Mouse (Mus musculus): Measurements from ENCODE around the gene Tecpr1.

Tecpr1 gene

DNA sequence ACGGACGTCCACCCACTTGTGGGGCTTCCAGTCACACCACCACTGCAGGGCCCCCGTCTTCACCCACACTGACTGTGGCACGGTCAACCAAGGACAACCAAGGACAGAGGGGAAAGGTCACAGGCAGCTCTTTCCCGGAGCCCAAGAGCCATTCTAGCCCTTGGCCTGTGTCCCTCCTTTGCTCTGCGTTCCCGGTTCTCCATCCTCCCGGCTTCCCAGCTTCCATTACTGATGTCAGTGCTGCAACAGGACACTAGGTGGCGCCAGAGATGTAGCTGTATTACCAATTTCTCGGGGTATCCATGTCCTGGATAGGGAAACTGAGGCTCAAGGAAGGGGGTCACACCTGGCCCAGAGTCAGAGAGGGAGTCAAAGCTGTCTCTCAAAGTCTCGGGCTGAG is 15.9 kb downstream of the Tecpr1 start:
- DNase-seq = peak; percentile 47

DNA sequence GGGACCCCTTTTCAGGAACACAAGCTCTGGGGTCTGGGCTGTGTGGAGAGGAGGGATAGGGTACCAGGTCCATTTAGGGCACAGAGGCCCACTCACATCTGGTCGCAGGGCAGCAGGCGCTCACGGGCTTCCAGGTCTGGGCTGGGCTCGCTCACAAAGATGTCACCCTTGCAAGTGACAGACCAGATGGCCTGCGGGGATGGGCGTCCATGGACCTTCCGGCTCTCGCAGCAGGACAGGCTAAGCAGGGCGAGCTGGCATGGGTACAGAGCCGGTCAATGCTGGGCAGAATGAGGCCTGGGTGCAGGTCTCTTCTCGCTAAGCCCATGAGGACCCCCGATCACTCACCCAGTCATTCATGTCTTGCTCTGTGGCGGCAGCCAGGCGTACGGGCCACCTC is 17.3 kb downstream of the Tecpr1 start:
- no peak for DNase-seq

DNA sequence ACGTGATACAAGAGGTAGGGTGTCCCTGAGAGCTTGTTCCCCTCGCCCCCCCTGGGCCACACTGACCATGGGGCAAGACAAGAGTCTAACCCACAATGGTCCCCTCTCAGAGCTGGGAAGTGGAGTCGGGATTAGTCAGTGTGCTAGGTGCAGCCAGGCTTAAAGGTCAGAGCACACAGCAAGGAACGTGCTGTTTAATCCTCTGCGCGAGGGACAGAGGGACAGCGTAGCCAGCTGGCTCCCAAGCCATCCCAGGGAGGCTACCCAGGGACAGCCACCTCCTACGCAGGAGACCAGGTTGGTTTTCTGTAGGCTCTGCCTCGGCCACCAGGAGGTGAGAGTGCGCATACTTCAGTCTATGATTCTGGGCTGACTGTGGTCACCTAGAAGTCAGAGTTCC is 18.5 kb downstream of the Tecpr1 start:
- no peak for DNase-seq

DNA sequence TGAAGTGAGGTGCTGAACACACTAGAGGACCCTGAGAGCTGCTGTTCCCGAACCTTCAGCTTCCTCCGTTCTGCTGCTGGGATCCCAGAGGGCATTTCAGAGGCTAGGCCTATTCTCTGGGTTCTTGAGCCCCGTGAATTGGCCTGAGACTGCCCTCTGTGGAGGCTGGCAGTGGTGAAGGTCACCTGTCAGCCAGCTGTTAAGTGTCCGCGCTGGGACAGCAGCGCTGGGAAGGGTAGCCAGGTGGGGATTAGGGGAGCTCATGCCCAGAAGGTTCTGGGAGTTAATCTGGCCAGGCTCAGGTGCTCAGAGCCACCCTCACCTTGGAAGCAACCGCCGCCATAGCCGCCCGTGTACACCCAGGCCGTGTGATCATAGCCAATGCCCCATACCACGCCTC is 19.1 kb downstream of the Tecpr1 start:
- no peak for DNase-seq

DNA sequence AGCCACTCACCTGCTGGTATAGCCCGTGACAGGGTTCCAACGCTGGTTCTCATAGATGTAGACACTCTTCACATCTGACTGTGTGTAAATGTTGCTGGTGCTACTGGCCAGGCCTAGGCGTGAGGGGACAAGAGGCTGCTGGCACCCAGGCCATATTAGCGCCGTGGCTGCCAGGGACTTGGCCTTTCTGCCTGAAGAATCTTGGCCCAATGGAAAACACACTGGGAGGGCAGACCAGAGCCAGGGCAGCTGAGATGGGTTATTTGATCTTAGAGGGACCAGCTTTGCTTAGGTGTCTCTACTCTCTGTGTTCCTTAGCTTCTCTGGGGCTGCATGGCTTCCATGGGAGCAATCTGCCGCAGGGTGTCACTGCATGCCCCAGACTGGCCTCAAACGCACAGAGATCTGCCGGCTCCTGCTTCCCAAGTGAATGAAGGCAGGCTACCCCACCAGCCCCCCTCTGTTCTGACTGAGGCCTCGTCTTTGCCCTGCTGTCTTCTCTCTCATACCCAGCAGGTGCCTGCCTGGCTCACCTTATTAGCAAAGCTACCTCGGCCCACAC is 19.9 kb downstream of the Tecpr1 start:
- no peak for DNase-seq

DNA sequence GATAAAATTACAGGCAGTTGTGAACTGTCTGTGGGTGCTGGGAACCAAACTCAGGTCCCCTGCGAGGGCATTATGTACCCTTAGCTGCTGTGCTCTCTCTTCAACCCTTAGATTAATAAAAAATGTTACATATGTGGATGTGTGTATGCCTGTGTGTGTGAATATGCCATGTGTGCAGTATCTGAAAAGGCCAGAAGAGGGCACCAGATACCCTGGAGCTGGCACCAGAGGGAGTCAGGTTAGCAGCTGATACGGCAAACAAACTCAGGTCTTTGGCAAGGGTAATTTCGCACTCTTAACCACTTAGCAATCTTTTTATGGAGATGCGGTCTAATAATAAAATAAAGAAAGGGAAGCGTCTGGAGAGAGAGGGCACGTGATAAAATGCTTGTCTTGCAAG is 21.0 kb downstream of the Tecpr1 start:
- no peak for DNase-seq

DNA sequence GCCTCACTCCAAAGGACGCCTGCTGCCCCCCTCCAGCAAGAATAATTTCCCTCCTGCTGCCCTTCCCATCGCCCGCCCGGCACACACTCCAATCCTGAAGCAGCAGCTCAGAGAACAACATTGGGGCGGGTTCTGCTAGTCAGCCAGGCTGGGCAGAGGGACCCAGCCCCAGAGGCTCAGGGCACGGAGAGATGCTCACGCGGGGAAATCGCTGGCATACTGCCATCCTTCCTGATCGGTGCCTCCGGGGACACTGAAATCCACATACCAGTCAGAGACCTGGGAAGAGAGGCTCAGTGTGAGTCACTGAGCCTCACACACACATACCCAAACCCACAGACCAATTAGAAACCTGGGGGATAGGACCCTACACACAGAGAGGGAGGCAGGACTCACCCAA is 22.8 kb downstream of the Tecpr1 start:
- DNase-seq = no peak

DNA sequence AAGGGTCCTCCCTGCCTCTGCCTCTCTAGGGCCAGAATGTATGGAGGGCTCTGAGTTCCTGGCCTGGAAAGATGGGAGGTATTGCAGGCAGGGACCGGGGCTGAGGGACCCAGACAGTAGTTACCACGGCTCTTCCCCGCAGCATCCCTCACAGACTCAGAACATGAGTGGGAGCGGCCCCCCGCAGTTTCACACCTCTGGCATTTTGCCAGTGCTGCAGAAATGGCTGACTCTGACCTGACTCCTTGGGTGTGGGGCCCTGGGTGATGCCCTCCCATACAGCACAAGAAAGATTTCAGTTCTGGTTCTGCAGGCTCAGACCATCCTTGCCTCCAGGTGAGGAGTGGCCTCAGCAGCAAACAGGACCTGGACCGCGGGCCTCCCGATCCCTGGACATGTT is 27.8 kb downstream of the Tecpr1 start:
- DNase-seq = no peak

DNA sequence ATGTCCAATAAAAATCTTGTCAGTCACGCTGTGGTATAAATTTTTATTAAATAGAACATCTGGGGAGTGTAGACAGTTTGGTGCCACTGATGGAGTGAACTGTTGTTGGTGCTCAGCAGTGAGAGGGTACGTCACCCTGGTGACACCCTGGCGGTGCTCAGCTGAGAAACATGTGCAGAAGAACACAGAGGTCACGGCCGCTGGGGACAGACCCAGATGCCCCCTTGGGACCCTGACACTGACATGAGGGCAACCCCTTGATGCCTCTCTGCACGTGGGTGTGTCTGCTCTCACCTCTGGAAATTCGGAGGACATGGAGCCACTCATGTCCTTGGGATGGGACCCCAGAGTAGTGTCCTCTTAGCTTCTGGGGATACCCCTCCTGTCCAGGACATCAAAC is 29.0 kb downstream of the Tecpr1 start:
- DNase-seq = no peak

DNA sequence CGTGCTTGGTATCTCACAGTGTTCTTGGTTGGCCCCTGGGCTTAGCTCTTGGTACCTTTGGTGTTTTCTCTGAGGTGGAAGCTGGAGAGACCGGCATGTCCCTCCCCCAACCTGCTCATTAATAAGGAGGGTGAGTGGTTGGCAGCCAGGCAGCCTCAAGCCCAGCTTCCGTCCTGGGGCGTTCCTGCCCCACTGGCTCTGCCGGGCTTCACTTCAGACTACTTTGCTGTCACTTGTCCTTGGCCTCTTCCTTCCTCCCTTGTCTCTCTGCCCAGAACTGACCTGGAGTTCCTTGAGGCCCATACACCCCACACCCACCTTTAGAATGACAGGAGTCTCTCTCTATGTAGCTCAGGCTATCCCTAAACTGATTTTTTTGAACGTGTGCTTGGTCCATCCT is 30.7 kb downstream of the Tecpr1 start:
- DNase-seq = no peak

DNA sequence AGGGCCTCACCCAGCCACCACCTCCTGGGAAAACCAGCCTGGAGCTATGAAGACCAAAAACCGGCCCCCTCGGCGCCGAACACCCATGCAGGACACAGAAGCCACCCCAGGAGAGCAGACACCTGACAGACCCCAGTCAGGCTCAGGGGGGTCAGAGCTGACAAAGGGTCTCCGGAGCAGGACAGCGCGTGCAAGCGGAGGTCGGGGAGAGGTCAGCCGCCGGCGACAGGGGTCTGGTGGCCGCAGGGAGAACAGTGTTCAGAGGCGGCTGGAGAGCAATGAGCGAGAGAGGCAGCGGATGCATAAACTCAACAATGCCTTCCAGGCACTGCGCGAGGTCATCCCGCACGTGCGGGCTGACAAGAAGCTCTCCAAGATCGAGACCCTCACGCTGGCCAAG is 32.4 kb downstream of the Tecpr1 start:
- DNase-seq = no peak

DNA sequence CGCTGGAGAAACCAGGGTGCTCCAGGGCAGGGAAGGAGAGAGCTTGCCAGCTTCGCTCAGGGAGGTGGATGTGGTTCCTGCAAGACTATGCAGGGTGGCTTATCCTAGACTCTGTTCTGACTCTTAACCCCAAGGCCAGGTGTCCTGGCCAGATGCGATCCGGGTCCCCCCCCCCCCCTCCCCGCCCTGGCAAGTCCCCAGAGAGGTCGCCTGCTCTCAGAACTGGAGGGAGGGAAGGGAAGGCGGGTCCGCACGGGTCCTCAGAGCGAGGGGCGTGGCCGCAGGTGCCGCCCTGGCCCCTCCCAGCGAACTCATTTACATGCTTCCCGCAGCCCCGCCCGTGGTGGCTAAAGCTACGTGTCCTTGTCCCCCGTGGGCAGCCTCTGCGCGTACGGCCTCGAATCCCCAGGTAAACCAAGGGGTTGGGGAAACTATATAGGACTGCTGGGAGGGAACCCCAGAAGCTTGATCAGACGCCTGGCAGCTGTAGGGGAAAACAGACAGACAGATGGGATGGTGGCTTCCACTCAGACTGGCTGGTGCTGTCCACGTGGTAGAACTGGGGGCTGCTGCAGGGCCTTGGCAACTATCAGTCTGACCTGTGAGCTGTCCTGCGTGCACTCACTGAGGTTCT is 33.3 kb downstream of the Tecpr1 start, which contains the start of gene Bhlha15:
Bhlha15 (plus strand) TSS at position 337 of the 634 bp plus-strand sequence.
- peak; percentile 82 for DNase-seq

DNA sequence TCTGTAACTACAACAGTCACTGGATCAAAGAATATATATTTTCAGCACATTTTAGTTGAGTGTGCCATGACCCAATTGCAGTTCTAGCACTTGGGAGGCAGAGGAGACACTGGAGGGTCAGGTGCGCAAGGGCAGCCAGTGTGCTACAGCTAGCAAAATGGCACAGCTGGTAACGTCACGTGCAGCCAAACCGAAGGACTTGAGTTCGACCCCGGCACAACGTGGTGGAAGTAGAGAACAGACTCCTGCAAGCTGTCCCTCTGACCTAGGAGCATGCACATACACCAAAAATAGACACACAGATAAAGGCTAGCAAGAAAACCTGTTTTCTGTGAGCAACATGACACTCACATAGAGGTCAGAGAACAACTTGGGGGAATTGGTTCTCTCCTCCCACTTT is 34.1 kb downstream of the Tecpr1 start:
- no peak for DNase-seq

DNA sequence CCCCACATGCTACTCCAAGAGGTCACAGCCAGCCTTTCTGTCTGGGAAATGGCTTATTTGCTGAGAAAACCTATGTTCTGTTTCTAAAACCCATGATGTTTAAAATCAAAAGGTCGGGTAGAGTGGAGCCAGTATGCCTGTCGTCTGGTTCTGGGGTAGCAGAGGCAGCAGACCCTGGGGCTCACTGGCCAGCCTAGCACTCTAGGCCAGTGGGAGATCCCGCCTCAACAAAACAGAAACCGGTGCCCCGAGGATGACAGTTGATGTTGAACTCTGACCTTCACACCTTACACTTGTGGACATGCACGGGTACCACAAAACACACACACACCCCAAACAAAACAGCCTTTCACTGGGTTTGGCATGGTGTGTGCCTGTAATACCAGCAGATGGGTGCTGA is 35.0 kb downstream of the Tecpr1 start:
- no peak for DNase-seq

DNA sequence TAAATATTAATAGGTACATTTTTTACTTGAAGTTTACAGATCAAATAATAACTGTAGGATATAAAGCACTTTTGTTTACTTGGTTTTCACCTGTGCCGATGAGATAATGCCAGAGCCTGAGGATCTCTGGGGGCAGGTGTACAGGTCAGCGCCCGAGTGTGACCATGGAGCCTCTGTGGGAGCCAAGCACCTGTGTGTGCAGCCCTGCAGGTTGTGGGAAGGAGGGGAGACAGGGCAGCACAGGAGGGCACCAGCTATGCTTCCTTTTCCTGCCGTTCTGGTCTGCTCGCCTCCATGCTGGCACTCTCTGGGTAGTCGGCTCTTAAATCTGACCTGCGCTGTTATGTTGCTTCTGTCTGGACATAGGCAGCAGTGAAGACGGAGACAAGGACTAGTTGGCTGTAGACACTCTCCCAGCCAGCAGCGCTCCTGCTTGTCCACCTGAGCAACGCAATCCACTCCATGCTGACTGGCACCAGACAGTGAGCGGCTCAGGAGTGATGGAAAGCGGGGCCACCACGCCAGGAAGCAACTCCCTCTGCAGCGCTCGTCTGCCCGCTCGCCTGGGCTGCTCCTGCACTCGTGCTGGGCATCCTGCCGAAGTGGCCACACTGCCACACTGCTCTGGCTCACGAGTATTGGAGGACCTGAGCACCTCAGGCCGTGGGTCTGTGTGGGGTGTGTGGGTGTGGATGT is 38.9 kb downstream of the Tecpr1 start:
- no peak for DNase-seq

DNA sequence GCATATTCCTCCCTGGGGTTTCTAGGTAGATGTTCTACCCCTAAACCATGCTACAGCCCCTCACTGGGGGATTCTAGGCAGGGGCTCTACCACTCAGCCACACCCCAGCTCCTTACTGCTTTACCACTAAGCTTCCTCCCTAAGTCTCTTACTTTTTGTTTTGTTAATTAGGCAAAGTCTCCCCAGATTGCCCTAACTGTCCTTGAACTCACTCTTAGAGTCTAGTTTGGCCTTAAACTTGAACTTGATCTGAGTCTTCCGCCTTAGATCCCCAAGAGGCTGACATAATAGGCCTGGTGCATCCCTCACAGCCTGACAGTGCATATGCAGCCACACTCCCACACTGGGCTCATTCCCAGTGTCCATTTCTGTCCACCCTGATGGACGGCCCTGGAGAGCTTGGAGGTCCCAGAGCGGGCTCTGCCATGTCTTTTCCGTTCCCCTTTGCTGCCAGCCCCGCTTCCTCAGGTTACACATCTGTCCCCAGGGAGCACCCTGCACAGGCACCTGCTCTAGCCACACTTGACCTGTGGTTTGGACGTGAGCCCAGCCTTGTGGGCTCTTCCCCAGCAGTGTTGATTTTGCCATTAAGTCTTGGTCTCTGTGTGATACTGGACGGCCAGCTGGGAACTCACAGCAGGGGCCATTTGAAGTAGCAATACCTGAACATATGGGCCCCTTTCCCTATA is 39.6 kb downstream of the Tecpr1 start:
- DNase-seq = no peak

DNA sequence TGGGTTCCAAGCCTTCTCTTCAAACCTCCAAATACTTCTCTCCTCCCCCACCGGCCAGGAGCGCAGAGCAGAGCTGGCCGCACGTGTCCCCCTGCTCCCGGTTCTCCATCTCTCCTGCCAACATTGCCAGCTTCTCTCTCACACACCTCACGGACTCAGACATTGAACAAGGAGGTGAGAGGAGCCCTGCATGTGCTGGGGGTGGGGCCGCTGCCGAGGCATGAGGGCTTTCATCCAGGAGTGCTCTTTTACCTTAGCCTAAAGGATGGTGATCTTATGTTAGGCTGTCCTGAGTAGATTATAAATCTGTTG is 40.2 kb downstream of the Tecpr1 start:
- DNase-seq = no peak

DNA sequence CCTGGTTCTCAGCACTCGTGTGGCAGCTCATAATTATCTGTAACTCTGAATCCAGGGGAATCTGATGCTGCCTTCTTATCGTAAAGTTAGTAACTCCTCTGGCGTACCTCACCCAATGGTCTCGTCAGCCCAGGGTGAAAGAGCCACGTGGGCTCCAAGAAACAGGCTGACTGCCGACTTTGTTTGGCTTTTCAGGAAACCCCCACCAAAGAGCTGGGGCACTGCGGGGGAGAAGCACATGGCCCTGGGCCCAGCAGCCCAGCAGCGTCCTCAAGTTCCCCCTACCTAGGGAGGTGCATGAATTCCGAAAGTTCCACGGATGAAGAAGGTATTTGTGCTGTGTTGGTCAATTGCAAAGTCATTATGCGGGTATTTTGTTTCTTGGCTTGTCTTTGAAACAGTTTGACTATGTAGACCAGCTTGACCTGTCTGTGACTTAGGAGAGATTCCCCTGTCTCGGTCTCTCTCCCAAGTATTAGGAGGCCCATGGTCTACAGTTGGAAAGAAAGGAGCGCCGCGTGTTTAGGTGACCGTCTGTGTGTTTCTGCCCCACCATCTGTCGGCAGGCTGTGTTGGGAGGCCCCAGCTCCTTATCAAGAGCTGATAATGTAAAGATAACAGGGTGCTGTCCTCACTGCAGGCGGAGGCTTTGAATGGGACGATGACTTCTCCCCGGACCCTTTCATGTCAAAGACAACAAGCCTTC is 40.7 kb downstream of the Tecpr1 start:
- DNase-seq = no peak

DNA sequence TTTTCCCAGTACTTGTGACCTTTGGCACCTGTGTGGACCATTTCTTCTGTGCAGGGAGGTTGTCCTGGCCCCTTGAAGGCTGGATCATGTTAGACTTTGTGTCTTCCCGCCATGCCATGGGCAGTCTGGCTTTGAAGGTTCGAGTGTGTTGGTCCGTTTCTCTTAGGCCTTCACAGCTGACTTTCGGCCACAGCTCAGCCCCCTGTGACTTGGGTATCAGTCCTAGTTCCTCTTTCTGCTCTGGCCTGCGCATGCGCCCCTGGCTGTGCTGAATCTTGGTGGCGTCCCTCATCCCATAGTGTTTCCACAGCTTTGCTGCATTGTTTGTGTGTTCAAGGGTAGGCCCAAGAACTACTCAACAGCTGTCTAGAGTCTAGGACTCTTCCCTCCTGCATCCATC is 42.2 kb downstream of the Tecpr1 start:
- DNase-seq = no peak

DNA sequence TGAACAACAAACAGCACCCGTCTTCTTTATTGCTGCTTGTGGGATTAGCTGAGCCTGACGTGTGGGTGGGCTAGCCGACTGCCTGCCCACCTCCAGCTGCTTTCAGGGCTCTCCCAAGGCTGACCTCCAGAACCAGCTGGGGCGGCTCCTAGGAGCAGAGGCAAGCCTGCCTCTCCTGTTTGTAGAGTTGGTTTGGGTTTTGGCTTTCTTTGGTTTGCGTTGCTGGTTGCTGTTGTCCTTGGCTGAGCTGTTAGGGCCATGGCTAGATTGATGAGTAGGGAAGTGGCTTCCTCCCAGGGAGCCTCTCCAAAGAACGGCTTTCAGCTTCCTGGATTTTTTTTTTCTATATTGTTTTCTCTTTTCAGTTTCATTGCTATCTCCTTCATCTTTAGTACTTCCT is 45.2 kb downstream of the Tecpr1 start:
- DNase-seq = no peak

DNA sequence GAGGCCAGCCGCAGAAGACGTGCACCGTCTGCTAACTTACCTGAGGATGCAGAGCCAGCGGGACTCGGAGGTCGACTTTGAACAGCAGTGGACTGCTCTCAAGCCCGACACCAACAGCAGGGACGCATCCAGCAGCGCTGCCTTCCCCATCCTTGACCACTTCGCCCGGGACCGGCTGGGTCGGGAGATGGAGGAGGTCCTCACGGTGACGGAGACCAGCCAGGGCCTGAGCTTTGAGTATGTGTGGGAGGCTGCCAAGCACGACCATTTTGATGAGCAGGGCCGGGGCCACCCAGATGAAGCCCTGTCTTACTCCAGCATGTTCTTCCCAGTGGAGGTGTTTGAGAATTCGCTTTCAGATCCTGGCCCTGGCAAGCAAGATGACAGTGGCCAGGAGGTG is 49.8 kb downstream of the Tecpr1 start:
- DNase-seq = no peak

DNA sequence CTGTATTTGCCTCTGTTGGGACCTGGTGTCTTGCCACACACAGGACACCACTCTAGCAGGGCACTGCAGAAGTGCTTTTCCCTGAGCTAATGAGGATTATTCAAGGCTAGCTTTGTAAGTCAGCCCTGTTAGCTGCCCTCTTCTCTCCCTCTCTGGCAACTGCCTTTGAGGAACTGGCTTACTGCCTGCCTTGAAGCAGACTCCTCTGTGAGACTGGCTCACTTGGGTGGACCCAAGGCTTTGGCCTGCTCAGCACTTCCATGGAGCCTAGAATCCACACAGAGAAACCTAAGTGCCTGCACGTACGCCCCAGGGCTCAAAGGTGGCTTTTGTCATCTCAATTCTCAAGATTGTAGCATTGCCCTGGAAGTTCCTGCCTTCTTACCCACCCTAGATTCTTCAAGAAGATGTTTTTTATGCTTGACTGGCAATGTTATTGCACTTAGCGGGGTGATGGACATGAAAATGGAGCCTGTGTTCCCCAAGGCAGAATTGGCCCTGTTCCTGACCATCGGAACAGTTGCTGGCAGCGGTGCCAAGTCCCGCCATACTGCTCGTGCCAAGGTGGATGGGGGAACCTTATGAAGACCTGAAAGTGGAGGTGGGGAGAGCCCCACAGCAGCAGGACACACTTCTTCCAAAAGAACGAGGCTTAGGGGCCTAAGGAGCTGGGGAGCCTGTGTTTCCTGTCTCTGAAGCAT is 54.0 kb downstream of the Tecpr1 start:
- no peak for DNase-seq

DNA sequence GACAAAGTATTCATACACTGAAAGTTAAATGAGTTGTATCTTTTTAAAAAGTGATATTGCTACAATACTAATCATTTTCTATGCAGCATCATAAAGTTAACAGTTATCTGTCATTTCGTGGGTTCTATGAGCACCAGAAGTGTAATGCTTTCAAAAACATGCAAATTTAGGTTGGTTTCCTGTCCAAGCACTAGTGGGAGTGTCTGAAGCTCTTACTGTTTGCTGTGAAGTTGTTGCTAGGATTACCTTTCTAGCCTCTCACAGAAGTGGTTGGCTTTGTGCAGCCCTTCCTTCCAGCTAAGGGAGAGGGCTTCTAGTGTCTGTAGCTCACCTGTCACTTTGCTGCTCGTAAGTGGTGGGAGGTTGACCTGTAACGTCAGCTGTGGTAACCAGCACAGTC is 57.7 kb downstream of the Tecpr1 start:
- no peak for DNase-seq
